Mouse (Mus musculus) bone marrow macrophage, adult 2 months (primary cell): ENCODE measurements around the gene Cspg5. TPM values are rescaled to one million over a fixed set of nuclear protein-coding genes. Genes with fewer than 3 reads are reported as not detected.

Source experiments
- H3K27ac ChIP-seq: 2 replicates; pipeline ENCODE4 v1.5.1; 2012; ENCODE audit warnings: low read depth, low read length; ENCODE audit not compliant: insufficient read depth
- H3K4me1 ChIP-seq: 2 replicates; pipeline ENCODE4 v1.6.1; 2012; ENCODE audit warnings: low read length; ENCODE audit not compliant: control insufficient read depth, insufficient read depth
- H3K4me3 ChIP-seq: 2 replicates; pipeline ENCODE4 v1.5.1; 2012; ENCODE audit warnings: mild to moderate bottlenecking, low read length, moderate library complexity; ENCODE audit not compliant: insufficient read depth
- CTCF ChIP-seq: IDR thresholded peaks from 2 replicates; pipeline ENCODE4 v1.5.1; 2012; ENCODE audit warnings: low read depth, mild to moderate bottlenecking, low read length, moderate library complexity
- POLR2A ChIP-seq: IDR thresholded peaks from 2 replicates; pipeline ENCODE4 v1.6.1; 2012; ENCODE audit warnings: mild to moderate bottlenecking, low read depth, low read length, borderline replicate concordance
- polyA plus RNA-seq: library from polyadenylated mRNA; stranded (reverse); fragments of >200 nt; gene quantifications from 2 replicates; pipeline ENCODE4 v1.2.4, GENCODE M21; 2012; ENCODE audit not compliant: missing spikeins, insufficient read depth, insufficient read length

Cspg5 gene
- polyA plus RNA-seq, 1 experiment = 0.19 TPM

DNA sequence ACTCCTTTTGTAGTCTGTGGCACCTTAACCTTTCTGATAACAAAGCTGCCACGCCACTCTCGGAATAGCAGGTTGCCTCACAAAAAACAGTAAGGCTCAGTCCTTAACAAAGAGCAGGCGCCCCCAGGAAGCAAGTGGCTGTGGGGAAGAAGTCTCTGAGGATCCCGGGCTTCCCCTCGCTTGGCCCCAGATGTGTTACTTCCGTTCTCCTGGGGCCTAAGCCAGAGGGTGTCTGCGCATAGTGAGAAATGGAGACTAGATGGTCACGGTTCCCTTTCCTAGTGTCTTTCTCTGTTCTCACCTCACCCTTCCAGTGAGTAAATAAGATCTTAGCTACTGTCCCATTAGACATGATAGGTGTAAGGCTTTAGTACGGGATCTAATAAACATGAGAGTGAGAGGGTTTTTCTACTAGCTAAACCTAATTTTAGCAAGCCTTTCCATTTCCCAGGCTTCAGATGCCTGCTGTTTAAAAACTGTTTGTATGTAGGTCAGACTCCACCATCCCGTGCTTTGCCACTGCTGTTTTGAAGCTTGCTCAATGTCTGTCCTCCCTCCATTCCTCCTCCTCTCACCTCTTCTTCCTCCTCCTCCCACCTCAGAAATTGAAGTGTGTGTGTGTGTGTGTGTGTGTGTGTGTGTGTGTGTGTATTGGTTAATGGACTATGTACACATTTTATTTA, 13.9 kb upstream of the Cspg5 start:
- TF ChIP-seq POLR2A (no peak), CTCF (no peak)
- Histone ChIP-seq H3K4me1 (no peaks in the 10 kb centered on the region), H3K27ac (no peak overlapping the region)

DNA sequence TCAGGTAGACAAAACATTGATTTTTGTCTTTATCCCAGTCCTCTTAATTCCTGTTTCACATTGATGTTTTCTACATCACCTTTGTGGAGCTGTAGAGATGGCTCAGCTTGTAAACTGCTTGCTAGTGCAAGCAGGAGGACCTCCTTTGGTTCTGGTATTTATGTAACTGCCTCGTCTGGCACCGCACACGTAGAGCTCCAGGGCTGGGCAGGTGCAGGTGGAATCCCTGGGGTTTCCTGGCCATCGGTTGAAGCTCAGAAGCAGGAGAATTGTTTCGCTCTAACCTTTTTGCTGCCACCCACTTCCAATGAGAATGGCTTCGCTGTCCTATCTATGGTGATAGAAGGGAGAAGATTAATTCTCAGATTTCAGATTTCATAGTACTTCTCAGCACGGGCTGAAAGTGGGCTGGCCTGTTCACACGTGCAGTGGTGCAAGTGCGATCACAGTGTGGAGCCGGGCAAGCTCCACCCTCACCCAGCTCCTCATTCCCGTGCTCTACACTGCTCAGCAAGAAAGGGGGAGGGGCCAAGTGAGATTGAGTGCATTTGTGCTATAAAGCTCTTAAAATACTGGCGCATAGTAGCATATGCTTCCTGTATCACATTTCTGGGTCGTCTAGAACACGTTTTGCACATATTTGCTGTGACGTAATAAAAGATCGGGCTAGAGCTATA, 13.1 kb upstream of the Cspg5 start:
- H3K4me3 ChIP-seq = no peak overlapping the region
- H3K4me1 ChIP-seq = no peaks in the 10 kb centered on the region
- TF ChIP-seq CTCF (no peak), POLR2A (no peak)
- no peak overlapping the region for H3K27ac ChIP-seq

More for the DNA sequence above, 13.9 kb upstream of the Cspg5 start:
- no peak overlapping the region for H3K4me3 ChIP-seq

DNA sequence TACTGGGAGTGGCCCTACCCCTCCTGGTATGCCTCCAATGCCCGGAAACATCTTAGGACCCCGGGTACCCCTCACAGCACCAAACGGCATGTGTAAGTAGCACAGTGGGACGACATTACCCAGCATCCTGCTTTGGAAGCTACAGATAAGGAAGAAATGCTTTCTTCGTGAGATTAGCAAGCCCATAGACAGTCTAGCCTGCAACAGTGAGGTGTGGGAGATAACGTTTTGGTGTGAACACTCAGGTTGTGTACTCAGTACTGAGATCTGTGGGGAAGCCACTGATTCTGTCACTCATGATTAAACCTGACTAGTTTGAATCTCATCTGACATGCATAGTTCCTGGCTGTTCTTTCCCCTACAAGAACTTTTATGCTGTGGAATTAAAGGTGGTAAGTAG, 8.6 kb upstream of the Cspg5 start:
- Histone ChIP-seq H3K4me1 (no peaks in the 10 kb centered on the region), H3K27ac (no peak overlapping the region), H3K4me3 (no peak overlapping the region)
- TF ChIP-seq CTCF (no peak), POLR2A (no peak)

DNA sequence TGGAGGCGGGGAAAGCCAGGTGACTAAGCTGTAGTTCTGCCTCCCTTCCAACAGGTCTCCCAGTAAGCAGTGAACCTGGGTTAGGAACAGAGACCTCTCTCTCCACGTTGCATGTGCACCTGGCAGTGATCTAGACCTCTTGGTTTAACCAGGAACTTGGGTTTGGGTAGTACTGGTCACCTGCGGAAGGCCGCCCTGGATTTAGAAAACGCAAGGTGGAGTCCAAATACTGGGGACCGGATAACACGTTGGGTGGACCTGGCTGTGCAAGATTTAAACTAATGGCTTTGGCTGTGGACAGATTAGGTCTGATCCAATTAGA, 945 bp downstream of the Cspg5 start:
- H3K27ac ChIP-seq = no peak overlapping the region
- TF ChIP-seq CTCF (no peak), POLR2A (no peak)
- H3K4me1 ChIP-seq = no peaks in the 10 kb centered on the region
- peak overlapping the region; percentile 69; the same call in 1 of the 2 replicates for H3K4me3 ChIP-seq

GRCm38 (mm10) chr9:110244889-110245589, 1.5 kb downstream of the Cspg5 start:
- no peak overlapping the region for H3K27ac ChIP-seq
- H3K4me3 ChIP-seq = peak overlapping the region; percentile 69
- TF ChIP-seq POLR2A = no peak
- no peak for TF ChIP-seq CTCF
- H3K4me1 ChIP-seq = no peaks in the 10 kb centered on the region

DNA sequence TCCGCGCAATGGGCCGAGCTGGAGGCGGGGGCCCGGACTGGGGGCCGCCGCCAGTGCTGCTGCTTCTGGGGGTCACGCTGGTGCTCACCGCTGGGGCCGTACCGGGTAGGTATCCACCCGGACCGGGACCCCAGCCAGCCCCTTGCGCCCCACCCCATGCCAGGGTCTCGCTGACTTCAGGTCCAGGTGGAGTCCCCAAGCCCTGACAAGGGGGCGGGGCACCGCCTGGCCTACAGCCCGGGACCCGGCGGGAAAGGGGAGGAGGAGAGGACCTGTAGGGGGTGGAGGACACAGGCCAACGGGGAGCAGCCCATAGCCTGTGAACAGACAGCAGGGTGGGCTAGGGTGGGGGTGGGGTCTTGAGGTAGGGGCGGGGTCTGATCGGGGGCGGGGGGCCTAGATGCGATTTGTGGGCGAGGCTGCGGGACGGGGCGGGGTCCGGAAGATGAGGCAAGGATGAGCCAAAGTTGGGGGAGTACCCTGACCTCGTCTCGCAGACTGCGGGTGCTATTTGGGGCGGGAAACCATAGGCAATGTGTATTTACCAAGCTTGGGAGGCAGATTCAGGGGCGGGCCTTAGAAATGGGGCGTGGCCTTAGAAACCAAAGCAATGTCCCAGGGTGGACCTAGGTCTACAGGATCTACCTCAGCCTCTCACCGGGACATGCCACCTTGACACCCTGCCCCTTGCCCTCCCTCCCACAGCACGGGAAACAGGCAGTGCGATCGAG, 2.2 kb downstream of the Cspg5 start:
- Histone ChIP-seq H3K4me1 (no peaks in the 10 kb centered on the region), H3K27ac (no peak overlapping the region), H3K4me3 (peak overlapping the region; percentile 69)
- TF ChIP-seq CTCF = no peak
- no peak for TF ChIP-seq POLR2A

- Histone ChIP-seq H3K27ac (no peak overlapping the region), H3K4me3 (peak overlapping the region; percentile 31), H3K4me1 (no peaks in the 10 kb centered on the region)
- TF ChIP-seq CTCF (no peak), POLR2A (no peak)
These were observed 2.7 kb downstream of the Cspg5 start for GRCm38 (mm10) chr9:110246321-110246640.

GRCm38 (mm10) chr9:110247049-110247448, 3.5 kb downstream of the Cspg5 start:
- H3K27ac ChIP-seq = no peak overlapping the region
- H3K4me1 ChIP-seq = no peaks in the 10 kb centered on the region
- no peak for TF ChIP-seq CTCF
- no peak for TF ChIP-seq POLR2A
- no peak overlapping the region for H3K4me3 ChIP-seq

GRCm38 (mm10) chr9:110248861-110249260, 5.3 kb downstream of the Cspg5 start:
- H3K27ac ChIP-seq = no peak overlapping the region
- no peak overlapping the region for H3K4me3 ChIP-seq
- no peak for TF ChIP-seq CTCF
- no peak for TF ChIP-seq POLR2A
- no peaks in the 10 kb centered on the region for H3K4me1 ChIP-seq

GRCm38 (mm10) chr9:110249823-110250543, 6.4 kb downstream of the Cspg5 start:
- TF ChIP-seq POLR2A = no peak
- no peak for TF ChIP-seq CTCF
- H3K4me1 ChIP-seq = no peaks in the 10 kb centered on the region
- H3K4me3 ChIP-seq = no peak overlapping the region
- H3K27ac ChIP-seq = no peak overlapping the region
